Mouse (Mus musculus): ENCODE results near the gene Dusp22. TPM values are rescaled to one million over a fixed set of nuclear protein-coding genes. Genes with fewer than 3 reads are reported as not detected.

Dusp22 gene
- polyA plus RNA-seq, 1 experiment from 2014 or later = 14.6 TPM

GRCm38 (mm10) chr13:30728155-30728554 lies 68.4 kb downstream of the Dusp22 start:
- Histone ChIP-seq H3K36me3 (replicated peaks; ENCODE audit: insufficient read depth, low read length) (no peaks in the 10 kb centered on the region), H3K27me3 (ENCODE audit: insufficient read depth, low read length) (no peaks in the 10 kb centered on the region), H3K9me3 (ENCODE audit: low read length) (no peaks in the 10 kb centered on the region), H3K9ac (replicated peaks) (no peak overlapping the region), H3K4me2 (ENCODE audit: low read depth, low read length) (no peak overlapping the region), H3K4me1 (ENCODE audit: insufficient read depth) (peaks cover 5% of the 10 kb centered on the region; the same call in 1 of the 2 replicates), H3K4me3 (ENCODE audit: low read depth, low read length) (no peak overlapping the region), H3K27ac (ENCODE audit: low read depth) (no peak overlapping the region)
- TF ChIP-seq CTCF (IDR thresholded peaks at IDR 0.05; ENCODE audit: low read depth) = no peak
- no peak for TF ChIP-seq EP300 (IDR thresholded peaks at IDR 0.05; ENCODE audit: low read depth)
- no peak for ATAC-seq
- no peak for DNase-seq
- WGBS (ENCODE audit: insufficient replicate concordance) = 74% methylated on average over 7 of the region's 7 CpGs

GRCm38 (mm10) chr13:30729245-30729644 lies 69.4 kb downstream of the Dusp22 start:
- no peak for ATAC-seq
- 54% methylated on average over 6 of the region's 6 CpGs for WGBS (ENCODE audit: insufficient replicate concordance)
- TF ChIP-seq EP300 (IDR thresholded peaks at IDR 0.05; ENCODE audit: low read depth) = no peak
- 0 out of 2 replicates have a peak, but pooled peaks have one; percentile 7 for TF ChIP-seq CTCF (IDR thresholded peaks at IDR 0.05; ENCODE audit: low read depth)
- Histone ChIP-seq H3K4me1 (ENCODE audit: insufficient read depth) (peaks cover 5% of the 10 kb centered on the region; the same call in 1 of the 2 replicates), H3K4me2 (ENCODE audit: low read depth, low read length) (no peak overlapping the region), H3K27me3 (ENCODE audit: insufficient read depth, low read length) (no peaks in the 10 kb centered on the region), H3K9ac (replicated peaks) (no peak overlapping the region), H3K27ac (ENCODE audit: low read depth) (no peak overlapping the region), H3K36me3 (replicated peaks; ENCODE audit: insufficient read depth, low read length) (no peaks in the 10 kb centered on the region), H3K4me3 (ENCODE audit: low read depth, low read length) (no peak overlapping the region), H3K9me3 (ENCODE audit: low read length) (no peaks in the 10 kb centered on the region)
- no peak for DNase-seq

GRCm38 (mm10) chr13:30730104-30730793 lies 70.5 kb downstream of the Dusp22 start:
- Histone ChIP-seq H3K27ac (ENCODE audit: low read depth) (no peak overlapping the region), H3K4me2 (ENCODE audit: low read depth, low read length) (no peak overlapping the region), H3K27me3 (ENCODE audit: insufficient read depth, low read length) (no peaks in the 10 kb centered on the region), H3K4me1 (ENCODE audit: insufficient read depth) (no peaks in the 10 kb centered on the region; the same call in 1 of the 2 replicates), H3K9ac (replicated peaks) (no peak overlapping the region), H3K36me3 (replicated peaks; ENCODE audit: insufficient read depth, low read length) (no peaks in the 10 kb centered on the region), H3K9me3 (ENCODE audit: low read length) (no peaks in the 10 kb centered on the region), H3K4me3 (ENCODE audit: low read depth, low read length) (no peak overlapping the region)
- ATAC-seq (no peak), DNase-seq (no peak)
- WGBS (ENCODE audit: insufficient replicate concordance) = 73% methylated on average over 15 of the region's 15 CpGs
- TF ChIP-seq EP300 (IDR thresholded peaks at IDR 0.05; ENCODE audit: low read depth) (no peak), CTCF (IDR thresholded peaks at IDR 0.05; ENCODE audit: low read depth) (no peak)

- no peaks in the 10 kb centered on the region for H3K27me3 ChIP-seq (ENCODE audit: insufficient read depth, low read length)
- H3K27ac ChIP-seq (ENCODE audit: low read depth) = no peak overlapping the region
- 78% methylated on average over 11 of the region's 11 CpGs for WGBS (ENCODE audit: insufficient replicate concordance)
- no peaks in the 10 kb centered on the region for H3K36me3 ChIP-seq (replicated peaks; ENCODE audit: insufficient read depth, low read length)
- no peak for ATAC-seq
- H3K4me1 ChIP-seq (ENCODE audit: insufficient read depth) = no peaks in the 10 kb centered on the region
- DNase-seq = no peak
- no peak overlapping the region for H3K4me3 ChIP-seq (ENCODE audit: low read depth, low read length)
- TF ChIP-seq CTCF (IDR thresholded peaks at IDR 0.05; ENCODE audit: low read depth) = no peak
- TF ChIP-seq EP300 (IDR thresholded peaks at IDR 0.05; ENCODE audit: low read depth) = no peak
- no peaks in the 10 kb centered on the region for H3K9me3 ChIP-seq (ENCODE audit: low read length)
- H3K9ac ChIP-seq (replicated peaks) = no peak overlapping the region
- H3K4me2 ChIP-seq (ENCODE audit: low read depth, low read length) = no peak overlapping the region
Observed at GRCm38 (mm10) chr13:30732709-30733445, 73.1 kb downstream of the Dusp22 start.

GRCm38 (mm10) chr13:30736721-30737120 lies 76.9 kb downstream of the Dusp22 start:
- WGBS (ENCODE audit: insufficient replicate concordance) = 70% methylated on average over 5 of the region's 5 CpGs

GRCm38 (mm10) chr13:30737257-30737656 lies 77.5 kb downstream of the Dusp22 start:
- WGBS (ENCODE audit: insufficient replicate concordance) = 76% methylated on average over 2 of the region's 2 CpGs

More at GRCm38 (mm10) chr13:30736721-30737120, 76.9 kb downstream of the Dusp22 start:
- DNase-seq (no peak), ATAC-seq (no peak)
- no peaks in the 10 kb centered on the region for H3K36me3 ChIP-seq (replicated peaks; ENCODE audit: insufficient read depth, low read length)
- TF ChIP-seq CTCF (IDR thresholded peaks at IDR 0.05; ENCODE audit: low read depth) (no peak), EP300 (IDR thresholded peaks at IDR 0.05; ENCODE audit: low read depth) (no peak)
- no peak overlapping the region for H3K4me2 ChIP-seq (ENCODE audit: low read depth, low read length)
- no peak overlapping the region for H3K27ac ChIP-seq (ENCODE audit: low read depth)
- peaks cover 5% of the 10 kb centered on the region; the same call in 1 of the 2 replicates for H3K4me1 ChIP-seq (ENCODE audit: insufficient read depth)
- no peaks in the 10 kb centered on the region for H3K27me3 ChIP-seq (ENCODE audit: insufficient read depth, low read length)
- no peak overlapping the region for H3K4me3 ChIP-seq (ENCODE audit: low read depth, low read length)
- no peaks in the 10 kb centered on the region for H3K9me3 ChIP-seq (ENCODE audit: low read length)
- H3K9ac ChIP-seq (replicated peaks) = no peak overlapping the region

More at GRCm38 (mm10) chr13:30737257-30737656, 77.5 kb downstream of the Dusp22 start:
- Histone ChIP-seq H3K4me2 (ENCODE audit: low read depth, low read length) (no peak overlapping the region), H3K27me3 (ENCODE audit: insufficient read depth, low read length) (no peaks in the 10 kb centered on the region), H3K9me3 (ENCODE audit: low read length) (no peaks in the 10 kb centered on the region), H3K9ac (replicated peaks) (no peak overlapping the region), H3K36me3 (replicated peaks; ENCODE audit: insufficient read depth, low read length) (no peaks in the 10 kb centered on the region), H3K27ac (ENCODE audit: low read depth) (no peak overlapping the region), H3K4me1 (ENCODE audit: insufficient read depth) (peaks cover 5% of the 10 kb centered on the region; the same call in 1 of the 2 replicates), H3K4me3 (ENCODE audit: low read depth, low read length) (no peak overlapping the region)
- DNase-seq (no peak), ATAC-seq (no peak)
- TF ChIP-seq CTCF (IDR thresholded peaks at IDR 0.05; ENCODE audit: low read depth) (no peak), EP300 (IDR thresholded peaks at IDR 0.05; ENCODE audit: low read depth) (no peak)
